Mouse (Mus musculus) kidney, adult 2 months (tissue): ENCODE measurements at regions not wholly inside any gene's neighbourhood (a gene's known extent, or its start where the extent isn't known, plus 50 kb on each side); places are given as distances from the start of the nearest gene placed in this dataset.

Source experiments
- CTCF ChIP-seq: fragments of 200-500 bp; conservative IDR thresholded peaks from 2 replicates; pipeline ENCODE4 v1.5.1; 2011; ENCODE audit warnings: low read depth, mild to moderate bottlenecking, control low read depth, low read length, moderate library complexity, mixed read lengths; ENCODE audit not compliant: insufficient read depth, insufficient read length
- POLR2A ChIP-seq: fragments of 200-500 bp; IDR thresholded peaks from one replicate; pipeline ENCODE4 v1.6.1; 2011; ENCODE audit warnings: low read depth, low read length, control low read depth

- TF ChIP-seq CTCF (no peak), POLR2A (no peak)
Measured at GRCm38 (mm10) chr11:45545896-45546626, 305.8 kb upstream of the Clint1 start.
